Mouse (Mus musculus): ENCODE results near the gene Rrp8.

- 0 out of 2 replicates have a peak, but pooled peaks have one; percentile 2 for TF ChIP-seq CTCF (IDR thresholded peaks at IDR 0.05; ENCODE audit: control insufficient read depth, insufficient read depth, insufficient replicate concordance, low read depth, low read length)
- peak; percentile 75; the same call in 1 of the 2 replicates for TF ChIP-seq POLR2A (IDR thresholded peaks at IDR 0.05; ENCODE audit: control insufficient read depth, low read depth, low read length)
These were observed 802 bp downstream of the Rrp8 start, which contains the start of gene Ilk for GRCm38 (mm10) chr7:105736264-105736901.

Measured in testis, adult 2 months (tissue).